Mouse (Mus musculus): ENCODE data around the gene Vmn1r55. TPM values are rescaled to one million over a fixed set of nuclear protein-coding genes. Genes with fewer than 3 reads are reported as not detected.

Vmn1r55 gene
- polyA plus RNA-seq, 1 experiment from 2014 or later, result not detected

GRCm38 (mm10) chr7:5101066-5101663 is 48.3 kb downstream of the Vmn1r55 start:
- Histone ChIP-seq H3K4me2 (no peak overlapping the region), H3K4me3 (ENCODE audit: low read depth, low read length) (no peak overlapping the region), H3K9me3 (replicated peaks; ENCODE audit: control insufficient read depth, low read length) (no peaks in the 10 kb centered on the region), H3K4me1 (ENCODE audit: control insufficient read depth, insufficient read depth, low read length) (no peaks in the 10 kb centered on the region), H3K27ac (ENCODE audit: low read depth, low read length) (no peak overlapping the region), H3K27me3 (ENCODE audit: control insufficient read depth, insufficient read depth, low read length) (no peaks in the 10 kb centered on the region), H3K9ac (ENCODE audit: low read depth, low read length) (no peak overlapping the region), H3K36me3 (ENCODE audit: control insufficient read depth, insufficient read depth, low read length) (peaks cover 16% of the 10 kb centered on the region)
- WGBS (ENCODE audit: insufficient replicate concordance), result 81% methylated on average over 10 of the region's 10 CpGs
- no peak for ATAC-seq (replicated peaks; ENCODE audit: insufficient number of reproducible peaks, low FRiP score, low TSS enrichment)

DNA sequence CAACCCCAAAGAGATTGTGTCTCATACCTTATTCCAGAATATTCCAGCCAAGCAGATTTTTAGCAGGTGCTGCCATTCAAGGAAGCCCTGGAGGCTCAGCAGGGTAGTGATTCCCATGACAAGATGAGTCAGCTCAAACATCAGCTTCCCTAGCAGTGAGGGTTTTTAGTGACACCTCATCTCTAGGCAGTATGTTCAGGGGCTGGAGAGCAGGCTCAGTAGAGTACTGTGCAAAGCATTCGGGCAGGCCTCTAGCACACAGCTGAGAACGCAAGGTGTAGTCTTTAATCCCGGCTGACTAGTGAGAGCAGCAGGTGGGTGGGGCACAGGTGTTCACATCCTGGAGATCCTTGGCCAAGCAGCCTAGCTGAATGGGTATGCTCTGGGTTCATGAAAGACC is 49.7 kb downstream of the Vmn1r55 start:
- H3K27me3 ChIP-seq (ENCODE audit: control insufficient read depth, insufficient read depth, low read length), result no peaks in the 10 kb centered on the region
- no peaks in the 10 kb centered on the region for H3K4me1 ChIP-seq (ENCODE audit: control insufficient read depth, insufficient read depth, low read length)
- H3K9ac ChIP-seq (ENCODE audit: low read depth, low read length), result no peak overlapping the region
- H3K9me3 ChIP-seq (replicated peaks; ENCODE audit: control insufficient read depth, low read length), result no peaks in the 10 kb centered on the region
- no peak for ATAC-seq (replicated peaks; ENCODE audit: insufficient number of reproducible peaks, low FRiP score, low TSS enrichment)
- no peak overlapping the region for H3K27ac ChIP-seq (ENCODE audit: low read depth, low read length)
- H3K4me3 ChIP-seq (ENCODE audit: low read depth, low read length), result no peak overlapping the region
- 85% methylated on average over 3 of the region's 3 CpGs for WGBS (ENCODE audit: insufficient replicate concordance)
- H3K4me2 ChIP-seq, result no peak overlapping the region
- H3K36me3 ChIP-seq (ENCODE audit: control insufficient read depth, insufficient read depth, low read length), result peaks cover 29% of the 10 kb centered on the region

DNA sequence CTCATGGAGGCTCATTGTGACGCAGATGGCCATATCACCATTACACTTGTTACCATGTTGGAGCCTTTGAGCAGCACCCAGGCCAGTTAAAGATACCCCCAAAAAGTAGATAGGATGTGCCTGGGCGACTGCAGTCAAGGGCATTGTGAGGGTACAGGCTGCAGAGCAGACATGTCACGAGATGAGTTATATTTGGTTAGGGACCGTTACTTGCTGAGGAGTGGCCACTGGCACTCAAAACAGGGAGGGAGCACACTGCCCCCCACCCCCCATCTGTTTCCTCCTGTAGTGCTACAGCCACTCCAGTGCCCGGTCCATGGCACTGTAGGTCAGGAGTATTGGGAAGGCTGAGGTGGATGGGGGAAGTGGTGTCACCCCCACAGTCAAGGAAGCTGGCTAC is 50.7 kb downstream of the Vmn1r55 start:
- ATAC-seq (replicated peaks; ENCODE audit: insufficient number of reproducible peaks, low FRiP score, low TSS enrichment), result no peak
- H3K36me3 ChIP-seq (ENCODE audit: control insufficient read depth, insufficient read depth, low read length), result peaks cover 35% of the 10 kb centered on the region
- no peaks in the 10 kb centered on the region for H3K27me3 ChIP-seq (ENCODE audit: control insufficient read depth, insufficient read depth, low read length)
- no peak overlapping the region for H3K9ac ChIP-seq (ENCODE audit: low read depth, low read length)
- no peaks in the 10 kb centered on the region for H3K4me1 ChIP-seq (ENCODE audit: control insufficient read depth, insufficient read depth, low read length)
- no peaks in the 10 kb centered on the region for H3K9me3 ChIP-seq (replicated peaks; ENCODE audit: control insufficient read depth, low read length)
- H3K27ac ChIP-seq (ENCODE audit: low read depth, low read length), result no peak overlapping the region
- H3K4me2 ChIP-seq, result no peak overlapping the region
- H3K4me3 ChIP-seq (ENCODE audit: low read depth, low read length), result no peak overlapping the region
- WGBS (ENCODE audit: insufficient replicate concordance), result 87% methylated on average over 5 of the region's 5 CpGs

DNA sequence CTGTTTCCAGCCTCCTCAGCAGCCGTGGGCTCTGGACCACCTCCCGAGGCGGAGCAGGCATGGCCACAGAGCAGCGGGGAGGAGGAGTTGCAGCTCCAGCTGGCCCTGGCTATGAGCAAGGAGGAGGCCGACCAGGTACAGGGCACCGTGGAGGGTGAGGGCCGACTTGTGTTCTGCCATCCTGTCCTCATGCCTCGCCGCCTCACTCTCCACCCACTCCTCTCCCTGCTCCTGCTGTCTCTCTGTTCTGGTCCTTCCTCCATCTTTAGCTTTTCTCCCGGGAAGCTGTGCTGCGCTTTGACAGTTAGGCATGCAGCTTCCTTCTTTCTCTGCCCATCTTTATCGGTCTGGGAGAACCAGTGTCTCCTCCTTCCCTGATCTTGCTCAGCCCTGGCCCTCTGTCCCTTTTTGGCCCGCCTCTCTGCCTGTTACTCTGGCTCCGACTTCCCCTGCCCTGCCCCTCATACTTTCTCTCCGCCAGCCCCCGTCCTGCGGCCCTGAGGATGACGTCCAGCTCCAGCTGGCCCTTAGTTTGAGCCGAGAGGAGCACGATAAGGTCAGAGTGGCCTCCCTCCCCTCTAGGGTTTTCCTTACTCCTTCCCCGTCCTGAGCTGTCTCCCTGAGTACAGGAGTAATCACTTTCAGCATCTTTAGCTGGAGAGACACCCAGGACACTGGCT is 56.5 kb downstream of the Vmn1r55 start:
- H3K9me3 ChIP-seq (replicated peaks; ENCODE audit: control insufficient read depth, low read length), result no peaks in the 10 kb centered on the region
- 86% methylated on average over 21 of the region's 21 CpGs for WGBS (ENCODE audit: insufficient replicate concordance)
- H3K9ac ChIP-seq (ENCODE audit: low read depth, low read length), result no peak overlapping the region
- H3K4me1 ChIP-seq (ENCODE audit: control insufficient read depth, insufficient read depth, low read length), result no peaks in the 10 kb centered on the region
- no peak overlapping the region for H3K4me3 ChIP-seq (ENCODE audit: low read depth, low read length)
- no peak for ATAC-seq (replicated peaks; ENCODE audit: insufficient number of reproducible peaks, low FRiP score, low TSS enrichment)
- H3K27ac ChIP-seq (ENCODE audit: low read depth, low read length), result no peak overlapping the region
- H3K4me2 ChIP-seq, result no peak overlapping the region
- H3K36me3 ChIP-seq (ENCODE audit: control insufficient read depth, insufficient read depth, low read length), result peaks cover 49% of the 10 kb centered on the region
- no peaks in the 10 kb centered on the region for H3K27me3 ChIP-seq (ENCODE audit: control insufficient read depth, insufficient read depth, low read length)

- ATAC-seq (replicated peaks; ENCODE audit: insufficient number of reproducible peaks, low FRiP score, low TSS enrichment), result no peak
- Histone ChIP-seq H3K4me1 (ENCODE audit: control insufficient read depth, insufficient read depth, low read length) (no peaks in the 10 kb centered on the region), H3K4me3 (ENCODE audit: low read depth, low read length) (no peak overlapping the region), H3K36me3 (ENCODE audit: control insufficient read depth, insufficient read depth, low read length) (peaks cover 45% of the 10 kb centered on the region), H3K27ac (ENCODE audit: low read depth, low read length) (no peak overlapping the region), H3K9ac (ENCODE audit: low read depth, low read length) (no peak overlapping the region), H3K27me3 (ENCODE audit: control insufficient read depth, insufficient read depth, low read length) (no peaks in the 10 kb centered on the region), H3K4me2 (no peak overlapping the region), H3K9me3 (replicated peaks; ENCODE audit: control insufficient read depth, low read length) (no peaks in the 10 kb centered on the region)
- 76% methylated on average over 6 of the region's 6 CpGs for WGBS (ENCODE audit: insufficient replicate concordance)
Measured at GRCm38 (mm10) chr7:5092381-5092780, 57.1 kb downstream of the Vmn1r55 start.

GRCm38 (mm10) chr7:5091008-5091728 is 58.3 kb downstream of the Vmn1r55 start:
- Histone ChIP-seq H3K9me3 (replicated peaks; ENCODE audit: control insufficient read depth, low read length) (no peaks in the 10 kb centered on the region), H3K27me3 (ENCODE audit: control insufficient read depth, insufficient read depth, low read length) (no peaks in the 10 kb centered on the region), H3K9ac (ENCODE audit: low read depth, low read length) (no peak overlapping the region), H3K27ac (ENCODE audit: low read depth, low read length) (no peak overlapping the region), H3K4me2 (no peak overlapping the region), H3K4me3 (ENCODE audit: low read depth, low read length) (no peak overlapping the region), H3K36me3 (ENCODE audit: control insufficient read depth, insufficient read depth, low read length) (peaks cover 40% of the 10 kb centered on the region), H3K4me1 (ENCODE audit: control insufficient read depth, insufficient read depth, low read length) (no peaks in the 10 kb centered on the region)
- no peak for ATAC-seq (replicated peaks; ENCODE audit: insufficient number of reproducible peaks, low FRiP score, low TSS enrichment)
- 94% methylated on average over 15 of the region's 15 CpGs for WGBS (ENCODE audit: insufficient replicate concordance)

DNA sequence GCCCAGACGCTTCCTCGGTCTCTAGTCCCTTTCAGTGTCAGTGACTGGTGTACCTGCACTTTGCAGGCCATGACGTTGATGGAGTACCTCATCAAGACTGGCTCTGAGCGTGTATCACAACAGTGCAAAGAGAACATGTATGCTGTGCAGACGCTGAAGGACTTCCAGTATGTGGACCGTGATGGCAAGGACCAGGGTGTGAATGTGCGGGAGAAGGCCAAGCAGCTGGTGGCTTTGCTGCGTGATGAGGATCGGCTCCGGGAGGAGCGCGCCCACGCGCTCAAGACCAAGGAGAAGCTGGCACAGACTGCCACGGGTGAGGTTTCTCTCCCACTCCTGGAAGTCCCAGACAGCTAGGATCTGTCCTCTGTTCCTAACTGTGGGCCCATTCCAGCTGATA is 59.6 kb downstream of the Vmn1r55 start:
- ATAC-seq (replicated peaks; ENCODE audit: insufficient number of reproducible peaks, low FRiP score, low TSS enrichment), result no peak
- Histone ChIP-seq H3K36me3 (ENCODE audit: control insufficient read depth, insufficient read depth, low read length) (peaks cover 32% of the 10 kb centered on the region), H3K4me3 (ENCODE audit: low read depth, low read length) (no peak overlapping the region), H3K27ac (ENCODE audit: low read depth, low read length) (no peak overlapping the region), H3K9ac (ENCODE audit: low read depth, low read length) (no peak overlapping the region), H3K27me3 (ENCODE audit: control insufficient read depth, insufficient read depth, low read length) (no peaks in the 10 kb centered on the region), H3K9me3 (replicated peaks; ENCODE audit: control insufficient read depth, low read length) (no peaks in the 10 kb centered on the region), H3K4me1 (ENCODE audit: control insufficient read depth, insufficient read depth, low read length) (0 out of 2 replicates have a peak, but pooled peaks cover 3% of the 10 kb centered on the region), H3K4me2 (no peak overlapping the region)
- 94% methylated on average over 15 of the region's 15 CpGs for WGBS (ENCODE audit: insufficient replicate concordance)

DNA sequence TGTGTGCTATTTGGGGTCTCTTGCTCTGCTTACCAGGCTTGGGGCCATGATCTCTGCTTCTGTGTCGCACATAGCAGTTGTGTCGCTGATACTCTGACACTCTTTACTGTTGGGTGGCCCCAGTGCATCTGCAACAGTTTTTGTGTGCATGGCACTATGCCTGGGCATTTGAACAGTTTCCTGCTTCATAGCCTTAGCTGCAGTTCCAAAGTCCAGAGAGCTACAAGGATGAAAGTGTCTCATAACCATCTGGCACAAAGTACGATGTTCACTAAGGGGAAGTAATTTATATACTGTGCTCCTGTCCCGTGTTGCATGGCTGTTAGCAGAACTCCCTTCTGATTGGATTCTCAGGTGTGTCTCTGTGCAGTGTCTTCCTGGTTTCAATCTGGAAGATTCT is 61.6 kb downstream of the Vmn1r55 start:
- no peak for ATAC-seq (replicated peaks; ENCODE audit: insufficient number of reproducible peaks, low FRiP score, low TSS enrichment)
- Histone ChIP-seq H3K4me2 (no peak overlapping the region), H3K4me3 (ENCODE audit: low read depth, low read length) (no peak overlapping the region), H3K27me3 (ENCODE audit: control insufficient read depth, insufficient read depth, low read length) (no peaks in the 10 kb centered on the region), H3K9me3 (replicated peaks; ENCODE audit: control insufficient read depth, low read length) (no peaks in the 10 kb centered on the region), H3K9ac (ENCODE audit: low read depth, low read length) (no peak overlapping the region), H3K4me1 (ENCODE audit: control insufficient read depth, insufficient read depth, low read length) (peaks cover 3% of the 10 kb centered on the region; the same call in 1 of the 2 replicates), H3K27ac (ENCODE audit: low read depth, low read length) (no peak overlapping the region), H3K36me3 (ENCODE audit: control insufficient read depth, insufficient read depth, low read length) (peaks cover 25% of the 10 kb centered on the region)
- 87% methylated on average over 4 of the region's 4 CpGs for WGBS (ENCODE audit: insufficient replicate concordance)

Data from heart, embryonic 11.5 days (tissue).